Mouse (Mus musculus): ENCODE results near the gene Slc24a3. TPM values are rescaled to one million over a fixed set of nuclear protein-coding genes. Genes with fewer than 3 reads are reported as not detected.

Gene Slc24a3
- polyA plus RNA-seq, 1 experiment from 2014 or later = 7.9 TPM

- Histone ChIP-seq H3K9me3 (no peaks in the 10 kb centered on the region), H3K27ac (no peak overlapping the region), H3K27me3 (replicated peaks) (no peaks in the 10 kb centered on the region), H3K4me1 (no peaks in the 10 kb centered on the region), H3K9ac (no peak overlapping the region), H3K4me3 (no peak overlapping the region), H3K4me2 (replicated peaks) (no peak overlapping the region), H3K36me3 (no peaks in the 10 kb centered on the region)
- WGBS = 88% methylated on average over 5 of the region's 5 CpGs
- no peak for ATAC-seq (ENCODE audit: low FRiP score, low read depth)
These were observed 466.3 kb downstream of the Slc24a3 start for GRCm38 (mm10) chr2:145633811-145634210.

GRCm38 (mm10) chr2:145640255-145640984, 472.9 kb downstream of the Slc24a3 start:
- 65% methylated on average over 21 of the region's 21 CpGs for WGBS
- Histone ChIP-seq H3K4me3 (no peak overlapping the region), H3K4me2 (replicated peaks) (no peak overlapping the region), H3K27ac (no peak overlapping the region), H3K27me3 (replicated peaks) (no peaks in the 10 kb centered on the region), H3K9me3 (no peaks in the 10 kb centered on the region), H3K4me1 (0 out of 2 replicates have a peak, but pooled peaks cover 7% of the 10 kb centered on the region), H3K9ac (no peak overlapping the region), H3K36me3 (no peaks in the 10 kb centered on the region)
- no peak for ATAC-seq (ENCODE audit: low FRiP score, low read depth)

GRCm38 (mm10) chr2:145655373-145655960, 487.9 kb downstream of the Slc24a3 start:
- Histone ChIP-seq H3K27me3 (replicated peaks) (no peaks in the 10 kb centered on the region), H3K9me3 (no peaks in the 10 kb centered on the region), H3K4me2 (replicated peaks) (no peak overlapping the region), H3K9ac (no peak overlapping the region), H3K4me1 (no peaks in the 10 kb centered on the region), H3K36me3 (no peaks in the 10 kb centered on the region), H3K4me3 (no peak overlapping the region), H3K27ac (no peak overlapping the region)
- WGBS = 33% methylated on average over 12 of the region's 12 CpGs
- peak; percentile 53; the same call in 1 of the 2 replicates for ATAC-seq (ENCODE audit: low FRiP score, low read depth)

- 54% methylated on average over 3 of the region's 3 CpGs for whole genome bisulfite sequencing
- H3K36me3 ChIP-seq = no peaks in the 10 kb centered on the region
- no peak overlapping the region for H3K9ac ChIP-seq
- no peak overlapping the region for H3K27ac ChIP-seq
- H3K9me3 ChIP-seq = no peaks in the 10 kb centered on the region
- ATAC-seq (ENCODE audit: low FRiP score, low read depth) = no peak
- no peak overlapping the region for H3K4me3 ChIP-seq
- no peak overlapping the region for H3K4me2 ChIP-seq (replicated peaks)
- H3K4me1 ChIP-seq = no peaks in the 10 kb centered on the region
- H3K27me3 ChIP-seq (replicated peaks) = no peaks in the 10 kb centered on the region
These were observed 488.6 kb downstream of the Slc24a3 start for GRCm38 (mm10) chr2:145656121-145656520.

- Histone ChIP-seq H3K27ac (no peak overlapping the region), H3K27me3 (replicated peaks) (no peaks in the 10 kb centered on the region), H3K9me3 (no peaks in the 10 kb centered on the region), H3K4me1 (no peaks in the 10 kb centered on the region), H3K4me2 (replicated peaks) (no peak overlapping the region), H3K4me3 (no peak overlapping the region), H3K9ac (no peak overlapping the region), H3K36me3 (no peaks in the 10 kb centered on the region)
- ATAC-seq (ENCODE audit: low FRiP score, low read depth) = no peak
- 61% methylated on average over 1 of the region's 1 CpGs for WGBS
These were observed 489.2 kb downstream of the Slc24a3 start for GRCm38 (mm10) chr2:145656716-145657115.

GRCm38 (mm10) chr2:145661242-145661641, 493.7 kb downstream of the Slc24a3 start:
- no peak overlapping the region for H3K27ac ChIP-seq
- WGBS = 81% methylated on average over 6 of the region's 7 CpGs
- H3K36me3 ChIP-seq = no peaks in the 10 kb centered on the region
- H3K27me3 ChIP-seq (replicated peaks) = no peaks in the 10 kb centered on the region
- H3K9me3 ChIP-seq = no peaks in the 10 kb centered on the region
- no peak overlapping the region for H3K4me2 ChIP-seq (replicated peaks)
- ATAC-seq (ENCODE audit: low FRiP score, low read depth) = no peak
- no peak overlapping the region for H3K9ac ChIP-seq
- H3K4me3 ChIP-seq = no peak overlapping the region
- no peaks in the 10 kb centered on the region for H3K4me1 ChIP-seq

GRCm38 (mm10) chr2:145663899-145664298, 496.3 kb downstream of the Slc24a3 start:
- H3K4me3 ChIP-seq = no peak overlapping the region
- H3K9ac ChIP-seq = no peak overlapping the region
- no peaks in the 10 kb centered on the region for H3K27me3 ChIP-seq (replicated peaks)
- H3K4me2 ChIP-seq (replicated peaks) = no peak overlapping the region
- H3K9me3 ChIP-seq = no peaks in the 10 kb centered on the region
- H3K36me3 ChIP-seq = no peaks in the 10 kb centered on the region
- no peak for ATAC-seq (ENCODE audit: low FRiP score, low read depth)
- H3K4me1 ChIP-seq = no peaks in the 10 kb centered on the region
- H3K27ac ChIP-seq = no peak overlapping the region
- WGBS = 94% methylated on average over 7 of the region's 7 CpGs

- H3K9me3 ChIP-seq = no peaks in the 10 kb centered on the region
- H3K9ac ChIP-seq = no peak overlapping the region
- ATAC-seq (ENCODE audit: low FRiP score, low read depth) = no peak
- H3K36me3 ChIP-seq = no peaks in the 10 kb centered on the region
- WGBS = 87% methylated on average over 2 of the region's 2 CpGs
- no peak overlapping the region for H3K27ac ChIP-seq
- H3K4me2 ChIP-seq (replicated peaks) = no peak overlapping the region
- H3K27me3 ChIP-seq (replicated peaks) = no peaks in the 10 kb centered on the region
- no peaks in the 10 kb centered on the region for H3K4me1 ChIP-seq
- no peak overlapping the region for H3K4me3 ChIP-seq
These were observed 496.8 kb downstream of the Slc24a3 start for GRCm38 (mm10) chr2:145664311-145664710.

- ATAC-seq (ENCODE audit: low FRiP score, low read depth) = no peak
- Histone ChIP-seq H3K4me2 (replicated peaks) (no peak overlapping the region), H3K36me3 (no peaks in the 10 kb centered on the region), H3K4me3 (no peak overlapping the region), H3K9ac (no peak overlapping the region), H3K4me1 (no peaks in the 10 kb centered on the region), H3K9me3 (no peaks in the 10 kb centered on the region), H3K27ac (no peak overlapping the region), H3K27me3 (replicated peaks) (no peaks in the 10 kb centered on the region)
- WGBS = 87% methylated on average over 4 of the region's 4 CpGs
These were observed 500.6 kb downstream of the Slc24a3 start for GRCm38 (mm10) chr2:145668135-145668534.

- Histone ChIP-seq H3K36me3 (no peaks in the 10 kb centered on the region), H3K27ac (no peak overlapping the region), H3K9ac (no peak overlapping the region), H3K4me2 (replicated peaks) (no peak overlapping the region), H3K9me3 (no peaks in the 10 kb centered on the region), H3K4me3 (no peak overlapping the region), H3K4me1 (peaks cover 11% of the 10 kb centered on the region; the same call in 1 of the 2 replicates), H3K27me3 (replicated peaks) (no peaks in the 10 kb centered on the region)
- ATAC-seq (ENCODE audit: low FRiP score, low read depth) = no peak
- 91% methylated on average over 4 of the region's 4 CpGs for WGBS
These were observed 502.6 kb downstream of the Slc24a3 start for GRCm38 (mm10) chr2:145670131-145670530.

- H3K4me2 ChIP-seq (replicated peaks) = peak overlapping the region; percentile 84
- no peaks in the 10 kb centered on the region for H3K36me3 ChIP-seq
- no peak overlapping the region for H3K27ac ChIP-seq
- H3K27me3 ChIP-seq (replicated peaks) = no peaks in the 10 kb centered on the region
- H3K4me3 ChIP-seq = peak overlapping the region; percentile 66
- WGBS = 5% methylated on average over 23 of the region's 23 CpGs
- peak; percentile 68 for ATAC-seq (ENCODE audit: low FRiP score, low read depth)
- H3K9me3 ChIP-seq = no peaks in the 10 kb centered on the region
- peak overlapping the region; percentile 56 for H3K9ac ChIP-seq
- H3K4me1 ChIP-seq = peaks cover 19% of the 10 kb centered on the region
These were observed 507.1 kb downstream of the Slc24a3 start for GRCm38 (mm10) chr2:145674496-145675141.

- peak within 1 kb of the TSS; percentile 66 for H3K4me3 ChIP-seq
- WGBS = under 1% methylated on average over 33 of the region's 33 CpGs
- H3K9ac ChIP-seq = peak within 1 kb of the TSS; percentile 56
- H3K36me3 ChIP-seq = no peaks in the 10 kb centered on the region
- no peaks in the 10 kb centered on the region for H3K27me3 ChIP-seq (replicated peaks)
- H3K4me1 ChIP-seq = peaks cover 19% of the 10 kb centered on the region
- no peaks in the 10 kb centered on the region for H3K9me3 ChIP-seq
- peak; percentile 90 for ATAC-seq (ENCODE audit: low FRiP score, low read depth)
- peak within 1 kb of the TSS; percentile 84 for H3K4me2 ChIP-seq (replicated peaks)
- no peak within 1 kb of the TSS for H3K27ac ChIP-seq
These were observed 507.7 kb downstream of the Slc24a3 start, which contains the start of gene Rin2 for GRCm38 (mm10) chr2:145675142-145675755. Rin2 (plus strand) TSS chr2:145675215.
